Mouse (Mus musculus) frontal cortex, adult 2 months (tissue): ENCODE measurements around the gene Gm14434. TPM values are rescaled to one million over a fixed set of nuclear protein-coding genes. Genes with fewer than 3 reads are reported as not detected.
"Not testable (repeated sequence)": the region's sequence is repeated elsewhere in the genome, so short reads cannot be mapped to it uniquely, and the experiment has no call there.

Source experiments
- DNase-seq, 2 experiments: peaks; one replicate each; pipeline ENCODE4 v3.0.0; 2022; ENCODE audit warnings: low spot score in 1 of 2; ENCODE audit errors: extremely low spot score in 1 of 2
- polyA plus RNA-seq: library from polyadenylated mRNA; depleted of rRNA; stranded (reverse); fragments of >200 nt; gene quantifications from 2 replicates; pipeline ENCODE4 v1.2.3, GENCODE M21; 2012; rRNA removed

The Gm14434 gene
- 15.5 and 19.0 TPM in 2 replicates for polyA plus RNA-seq

GRCm38 (mm10) chr2:176486683-176487082, at the start of gene Gm14434:
Gm14434 (minus strand) TSS chr2:176486783.
- DNase-seq: not testable (repeated sequence)

- DNase-seq: not testable (repeated sequence)
Observed at GRCm38 (mm10) chr2:176520756-176521155, 34.2 kb upstream of the Gm14434 start, which contains the start of gene Zfp967. Zfp967 (plus strand) TSS chr2:176521056.

GRCm38 (mm10) chr2:176423294-176423693, 63.3 kb downstream of the Gm14434 start, which contains the start of gene Gm14435:
Gm14435 (plus strand) TSS chr2:176423594.
- not testable (repeated sequence) for DNase-seq

Other genes starting within 250 kb of the Gm14434 start
- gene Gm11009, start 167.3 kb downstream of the Gm14434 start, polyA plus RNA-seq: not detected in 2 replicates
- 1.0 and 3.4 TPM in 2 replicates for gene Gm14435, start 63.2 kb downstream of the Gm14434 start, polyA plus RNA-seq
- not detected in 2 replicates for gene Zfp967, start 34.3 kb upstream of the Gm14434 start, polyA plus RNA-seq
- gene Gm14308, start 149.6 kb upstream of the Gm14434 start, polyA plus RNA-seq: 15.7 and 16.8 TPM in 2 replicates
- 9.2 and 9.8 TPM in 2 replicates for gene Zfp973, start 183.7 kb upstream of the Gm14434 start, polyA plus RNA-seq
- gene Gm14305, start 221.5 kb upstream of the Gm14434 start, polyA plus RNA-seq: 39.3 and 49.9 TPM in 2 replicates